Mouse (Mus musculus) heart, embryonic 16.5 days (tissue): ENCODE results near the gene Chchd5. TPM values are rescaled to one million over a fixed set of nuclear protein-coding genes. Genes with fewer than 3 reads are reported as not detected.

Experiments
- ATAC-seq: fragments of 200-750 bp; cut with Nextera tagmentation; replicated peaks from 2 replicates; pipeline ENCODE4 v1.8.0; 2017; ENCODE audit warnings: moderate number of reproducible peaks; ENCODE audit not compliant: insufficient read depth, low FRiP score; ENCODE audit errors: extremely low read depth
- H3K27ac ChIP-seq: fragments of 300-500 bp; sonication (generic); 2 replicates; pipeline ENCODE4 v1.5.1; 2014; ENCODE audit warnings: mild to moderate bottlenecking, low read length, control low read depth, moderate library complexity
- H3K27me3 ChIP-seq: fragments of 300-500 bp; sonication (generic); 2 replicates; pipeline ENCODE4 v1.6.1; 2014; ENCODE audit warnings: low read length, mixed read lengths; ENCODE audit not compliant: control insufficient read depth, insufficient read depth
- H3K36me3 ChIP-seq: fragments of 300-500 bp; sonication (generic); 2 replicates; pipeline ENCODE4 v1.6.1; 2014; ENCODE audit not compliant: control insufficient read depth, insufficient read depth
- H3K4me1 ChIP-seq: fragments of 300-500 bp; sonication (generic); 2 replicates; pipeline ENCODE4 v1.6.1; 2014; ENCODE audit warnings: low read length, mixed read lengths; ENCODE audit not compliant: control insufficient read depth, insufficient read depth
- H3K4me2 ChIP-seq: fragments of 300-500 bp; sonication (generic); 2 replicates; pipeline ENCODE4 v1.6.1; 2014; ENCODE audit warnings: low read depth, mild to moderate bottlenecking, control low read depth, low read length
- H3K4me3 ChIP-seq: fragments of 300-500 bp; sonication (generic); 2 replicates; pipeline ENCODE4 v1.5.1; 2014; ENCODE audit warnings: mild to moderate bottlenecking, control low read depth, low read length
- H3K9ac ChIP-seq: fragments of 300-500 bp; sonication (generic); 2 replicates; pipeline ENCODE4 v1.6.1; 2014; ENCODE audit warnings: low read length, control low read depth
- H3K9me3 ChIP-seq: fragments of 300-500 bp; sonication (generic); replicated peaks from 2 replicates; pipeline ENCODE4 v1.6.1; 2016; ENCODE audit warnings: low read length; ENCODE audit not compliant: control insufficient read depth
- WGBS: fragments of 180-500 bp; shearing (Covaris S2); extraction: QIAGEN DNeasy Blood & Tissue Kit; methylation state at CpG from one replicate; pipeline ENCODE4 v1.1.7; 2014; 5-methylcytosine and 5-hydroxymethylcytosine counted together
- polyA plus RNA-seq: library from polyadenylated mRNA; unstranded; fragments of >200 nt; fragmentation: Nextera tagmentation; extraction: Ambion mirVana; gene quantifications from 2 replicates; pipeline ENCODE4 v1.2.1, GENCODE M21; 2015

Chchd5 gene
- polyA plus RNA-seq, 1 experiment from 2014 or later: 18.2 TPM

GRCm38 (mm10) chr2:129175636-129176035 is 46.1 kb downstream of the Chchd5 start:
- Histone ChIP-seq H3K4me3 (no peak overlapping the region), H3K36me3 (no peaks in the 10 kb centered on the region), H3K9me3 (no peaks in the 10 kb centered on the region), H3K27me3 (no peaks in the 10 kb centered on the region), H3K9ac (no peak overlapping the region), H3K27ac (no peak overlapping the region), H3K4me1 (no peaks in the 10 kb centered on the region; the same call in 1 of the 2 replicates), H3K4me2 (no peak overlapping the region)
- 35% methylated on average over 2 of the region's 2 CpGs for WGBS
- ATAC-seq: no peak

- Histone ChIP-seq H3K4me3 (no peak overlapping the region), H3K9me3 (no peaks in the 10 kb centered on the region), H3K36me3 (no peaks in the 10 kb centered on the region), H3K9ac (no peak overlapping the region), H3K4me1 (no peaks in the 10 kb centered on the region; the same call in 1 of the 2 replicates), H3K27me3 (no peaks in the 10 kb centered on the region), H3K4me2 (no peak overlapping the region), H3K27ac (no peak overlapping the region)
- ATAC-seq: no peak
- WGBS: 78% methylated on average over 12 of the region's 12 CpGs
Observed at GRCm38 (mm10) chr2:129176676-129177420, 47.3 kb downstream of the Chchd5 start.

GRCm38 (mm10) chr2:129177661-129178060 is 48.2 kb downstream of the Chchd5 start:
- Histone ChIP-seq H3K4me2 (no peak overlapping the region), H3K4me3 (no peak overlapping the region), H3K36me3 (no peaks in the 10 kb centered on the region), H3K4me1 (peaks cover 2% of the 10 kb centered on the region), H3K9ac (no peak overlapping the region), H3K9me3 (no peaks in the 10 kb centered on the region), H3K27me3 (no peaks in the 10 kb centered on the region), H3K27ac (no peak overlapping the region)
- ATAC-seq: no peak
- 78% methylated on average over 3 of the region's 3 CpGs for WGBS

GRCm38 (mm10) chr2:129178182-129178908 is 48.8 kb downstream of the Chchd5 start:
- no peaks in the 10 kb centered on the region for H3K27me3 ChIP-seq
- WGBS: 49% methylated on average over 10 of the region's 10 CpGs
- no peak overlapping the region for H3K9ac ChIP-seq
- no peaks in the 10 kb centered on the region for H3K36me3 ChIP-seq
- H3K4me3 ChIP-seq: no peak overlapping the region
- no peak for ATAC-seq
- no peak overlapping the region for H3K27ac ChIP-seq
- peaks cover 5% of the 10 kb centered on the region for H3K4me1 ChIP-seq
- H3K4me2 ChIP-seq: no peak overlapping the region
- no peaks in the 10 kb centered on the region for H3K9me3 ChIP-seq

GRCm38 (mm10) chr2:129179946-129180853 is 50.7 kb downstream of the Chchd5 start:
- 56% methylated on average over 8 of the region's 8 CpGs for WGBS
- H3K27me3 ChIP-seq: no peaks in the 10 kb centered on the region
- H3K4me1 ChIP-seq: peaks cover 5% of the 10 kb centered on the region; the same call in 1 of the 2 replicates
- peak overlapping the region; percentile 80 for H3K27ac ChIP-seq
- no peaks in the 10 kb centered on the region for H3K36me3 ChIP-seq
- H3K9ac ChIP-seq: no peak overlapping the region
- no peak overlapping the region for H3K4me3 ChIP-seq
- H3K9me3 ChIP-seq: no peaks in the 10 kb centered on the region
- 0 out of 2 replicates have a peak, but pooled peaks have one; percentile 23 for ATAC-seq
- H3K4me2 ChIP-seq: 0 out of 2 replicates have a peak overlapping the region, but pooled peaks have one; percentile 22

GRCm38 (mm10) chr2:129181509-129181908 is 52.0 kb downstream of the Chchd5 start:
- 78% methylated on average over 5 of the region's 5 CpGs for WGBS
- no peak overlapping the region for H3K27ac ChIP-seq
- H3K4me1 ChIP-seq: peaks cover 5% of the 10 kb centered on the region; the same call in 1 of the 2 replicates
- H3K9ac ChIP-seq: no peak overlapping the region
- H3K9me3 ChIP-seq: no peaks in the 10 kb centered on the region
- H3K27me3 ChIP-seq: no peaks in the 10 kb centered on the region
- no peak overlapping the region for H3K4me3 ChIP-seq
- no peak overlapping the region for H3K4me2 ChIP-seq
- no peak for ATAC-seq
- no peaks in the 10 kb centered on the region for H3K36me3 ChIP-seq

- peak overlapping the region; percentile 16; the same call in 1 of the 2 replicates for H3K4me2 ChIP-seq
- H3K4me1 ChIP-seq: peaks cover 5% of the 10 kb centered on the region; the same call in 1 of the 2 replicates
- H3K27me3 ChIP-seq: no peaks in the 10 kb centered on the region
- H3K4me3 ChIP-seq: no peak overlapping the region
- H3K27ac ChIP-seq: no peak overlapping the region
- no peak for ATAC-seq
- no peaks in the 10 kb centered on the region for H3K36me3 ChIP-seq
- WGBS: 100% methylated on average over 1 of the region's 1 CpGs
- H3K9ac ChIP-seq: no peak overlapping the region
- H3K9me3 ChIP-seq: no peaks in the 10 kb centered on the region
Observed at GRCm38 (mm10) chr2:129182412-129182811, 52.9 kb downstream of the Chchd5 start.

- H3K36me3 ChIP-seq: no peaks in the 10 kb centered on the region
- ATAC-seq: peak; percentile 46
- H3K9me3 ChIP-seq: no peaks in the 10 kb centered on the region
- H3K4me1 ChIP-seq: peaks cover 5% of the 10 kb centered on the region; the same call in 1 of the 2 replicates
- peak overlapping the region; percentile 3; the same call in 1 of the 2 replicates for H3K4me2 ChIP-seq
- peak overlapping the region; percentile 28; the same call in 1 of the 2 replicates for H3K27ac ChIP-seq
- no peak overlapping the region for H3K9ac ChIP-seq
- H3K27me3 ChIP-seq: no peaks in the 10 kb centered on the region
- WGBS: 46% methylated on average over 14 of the region's 14 CpGs
- no peak overlapping the region for H3K4me3 ChIP-seq
Observed at GRCm38 (mm10) chr2:129183561-129184031, 54.1 kb downstream of the Chchd5 start.
